Mouse (Mus musculus) heart, adult 18-20 months (tissue): ENCODE measurements around the gene Mamld1. TPM values are rescaled to one million over a fixed set of nuclear protein-coding genes. Genes with fewer than 3 reads are reported as not detected.
"Not testable (repeated sequence)": the region's sequence is repeated elsewhere in the genome, so short reads cannot be mapped to it uniquely, and the experiment has no call there.

Experiments
- DNase-seq, 2 experiments: peaks; one replicate each; pipeline ENCODE4 v3.0.0; 2021 to 2022; ENCODE audit warnings: mixed read lengths in 1 of 2
- long read RNA-seq, 2 experiments: library from polyadenylated mRNA; stranded (forward); transcript quantifications; one replicate each; pipeline ENCODE4 v2.0.0; 2021
- total RNA-seq, 2 experiments: library from RNA; stranded (reverse); gene quantifications; 2 replicates each; pipeline ENCODE4 v1.2.3; 2021

Mamld1 gene
- 1 to 10 TPM; 4.0 to 7.6 TPM for total RNA-seq
- long read RNA-seq, experiment 1, partial matches to known transcripts, result 0 of 1 reads
- long read RNA-seq, experiment 1, other reads (novel, unspliced or antisense), result 1 of 1 reads
- long read RNA-seq, experiment 2, partial matches to known transcripts, result 1 of 1 reads
- long read RNA-seq, experiment 2, other reads (novel, unspliced or antisense), result 0 of 1 reads

DNA sequence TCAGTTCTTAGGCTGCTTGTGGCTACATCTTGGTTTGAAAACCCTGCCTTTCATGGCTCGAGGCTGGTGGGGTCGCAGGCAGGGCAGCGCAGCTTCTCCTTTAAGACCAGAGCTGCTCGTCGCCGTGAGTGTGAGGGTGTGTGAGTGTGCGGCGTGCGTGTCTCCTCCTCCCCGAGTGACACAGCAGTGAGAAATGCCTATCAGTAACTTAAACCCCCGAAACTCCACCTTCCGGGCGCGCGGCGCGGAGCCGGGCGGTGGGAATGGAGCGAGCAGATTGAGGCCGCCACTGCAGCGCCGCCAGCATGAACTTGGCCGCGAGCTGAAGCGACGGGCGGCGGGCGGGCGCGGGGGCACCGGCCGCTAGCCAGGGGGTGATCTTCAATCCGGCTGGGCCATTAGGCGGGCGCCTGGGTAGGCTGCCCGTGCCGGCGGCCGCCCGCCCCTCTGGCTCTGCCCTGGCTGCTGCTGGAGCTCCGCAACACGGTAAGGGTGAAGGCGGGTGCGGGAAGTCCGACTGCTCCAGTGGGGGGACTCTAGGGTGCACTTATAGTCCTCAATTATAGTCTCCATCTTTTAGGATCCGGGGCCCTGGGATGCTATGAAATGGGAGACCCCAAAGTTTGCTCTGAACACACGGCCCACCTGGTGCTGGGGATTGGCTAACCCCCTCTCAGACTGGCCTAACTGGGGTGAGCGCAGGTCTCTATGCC lies at the start of gene Mamld1:
Gene Mamld1 (plus strand): TSS at position 393 of the 713 bp plus-strand sequence.
- DNase-seq, result peak; percentile 85 to 87

DNA sequence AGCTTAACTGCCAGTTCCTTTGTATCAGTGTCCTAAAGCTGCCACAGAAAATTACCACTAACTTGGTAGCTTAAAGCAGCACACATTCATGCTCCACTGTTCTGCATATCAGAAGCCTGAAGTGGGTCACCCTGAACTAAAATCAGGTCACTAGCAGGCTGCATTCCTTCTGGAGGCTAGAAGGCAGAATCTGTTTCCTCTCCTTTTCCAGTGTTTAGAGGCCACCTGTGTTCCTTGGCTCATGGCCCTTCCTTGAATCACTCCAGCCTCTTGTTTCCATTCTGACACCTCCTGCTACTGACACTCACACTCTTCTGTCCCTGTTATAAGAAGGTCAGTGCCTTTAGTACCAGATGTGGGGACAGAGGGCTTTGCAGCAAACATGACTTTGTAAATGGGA lies 25.3 kb upstream of the Mamld1 start:
- peak in 1 of 2 experiments; percentile 8 for DNase-seq

DNA sequence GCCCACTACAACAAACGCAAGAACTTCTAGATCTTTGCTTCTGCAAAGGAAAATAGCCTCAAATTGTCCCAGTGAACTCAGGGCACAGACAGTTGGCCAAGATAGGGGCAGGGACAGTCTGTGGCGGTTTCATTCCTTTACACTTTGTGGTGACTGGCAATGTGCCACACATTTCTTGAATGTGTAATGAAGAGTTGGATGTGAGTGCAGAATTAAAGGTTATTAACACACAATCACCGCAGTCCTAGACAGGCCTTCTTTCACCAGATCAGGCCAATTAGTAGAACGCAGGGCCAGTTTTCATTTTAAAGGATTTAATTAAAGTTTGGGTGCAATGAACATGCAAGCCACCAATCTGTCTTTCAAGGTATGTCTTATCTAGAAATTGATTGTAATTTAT lies 22.0 kb upstream of the Mamld1 start:
- DNase-seq, result no peak

DNA sequence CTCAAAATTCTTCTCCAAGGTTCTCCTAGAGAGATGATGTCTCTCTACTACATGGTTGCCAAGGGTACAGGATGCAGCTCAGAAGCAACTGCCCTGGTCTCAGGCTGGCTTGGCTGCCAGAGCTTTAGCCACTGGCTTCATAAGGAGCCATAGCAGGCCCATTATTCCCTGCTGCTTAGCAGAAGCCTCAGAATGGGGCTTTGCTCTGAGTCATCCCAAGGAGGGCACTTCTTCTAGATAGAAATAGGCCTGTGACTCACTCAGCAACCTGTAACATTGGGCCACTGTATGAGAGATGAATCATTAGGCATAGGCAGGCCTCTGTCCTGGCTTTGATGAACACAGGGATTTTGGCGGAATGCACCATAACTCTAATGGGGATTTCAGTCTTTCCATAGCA lies 21.1 kb upstream of the Mamld1 start:
- DNase-seq, result not testable (repeated sequence)

DNA sequence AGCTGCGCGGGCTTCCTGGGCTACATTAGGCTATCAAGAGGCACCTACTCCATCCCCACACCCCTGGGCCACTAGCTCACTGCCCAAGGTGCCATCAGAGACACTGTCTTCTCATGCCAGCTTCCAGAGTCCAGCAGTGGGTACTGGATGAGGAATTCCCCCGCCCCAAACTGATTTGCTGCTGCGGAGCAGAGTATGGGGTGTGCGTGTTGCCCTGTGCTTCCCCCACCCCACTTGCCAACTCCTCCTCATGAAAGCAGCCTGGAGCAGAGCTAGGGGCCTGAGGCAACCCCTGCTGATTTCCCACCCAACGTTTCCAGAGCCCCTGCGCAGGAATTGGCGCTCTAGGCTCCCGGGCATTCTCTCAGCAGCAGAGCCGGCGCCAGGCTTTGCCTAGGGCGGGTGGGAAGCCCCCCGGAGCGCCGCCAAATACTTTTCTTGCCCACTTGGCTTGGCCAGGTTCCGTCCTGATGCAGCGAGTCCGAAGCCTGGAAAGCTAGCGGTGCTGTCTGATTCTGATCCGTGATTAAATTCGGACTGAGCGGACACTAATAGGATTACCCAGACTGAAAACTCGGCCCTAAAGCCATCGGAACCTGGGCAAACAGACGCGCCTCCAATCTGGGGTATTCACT lies 738 bp downstream of the Mamld1 start:
- DNase-seq, result peak; percentile 6 to 53

DNA sequence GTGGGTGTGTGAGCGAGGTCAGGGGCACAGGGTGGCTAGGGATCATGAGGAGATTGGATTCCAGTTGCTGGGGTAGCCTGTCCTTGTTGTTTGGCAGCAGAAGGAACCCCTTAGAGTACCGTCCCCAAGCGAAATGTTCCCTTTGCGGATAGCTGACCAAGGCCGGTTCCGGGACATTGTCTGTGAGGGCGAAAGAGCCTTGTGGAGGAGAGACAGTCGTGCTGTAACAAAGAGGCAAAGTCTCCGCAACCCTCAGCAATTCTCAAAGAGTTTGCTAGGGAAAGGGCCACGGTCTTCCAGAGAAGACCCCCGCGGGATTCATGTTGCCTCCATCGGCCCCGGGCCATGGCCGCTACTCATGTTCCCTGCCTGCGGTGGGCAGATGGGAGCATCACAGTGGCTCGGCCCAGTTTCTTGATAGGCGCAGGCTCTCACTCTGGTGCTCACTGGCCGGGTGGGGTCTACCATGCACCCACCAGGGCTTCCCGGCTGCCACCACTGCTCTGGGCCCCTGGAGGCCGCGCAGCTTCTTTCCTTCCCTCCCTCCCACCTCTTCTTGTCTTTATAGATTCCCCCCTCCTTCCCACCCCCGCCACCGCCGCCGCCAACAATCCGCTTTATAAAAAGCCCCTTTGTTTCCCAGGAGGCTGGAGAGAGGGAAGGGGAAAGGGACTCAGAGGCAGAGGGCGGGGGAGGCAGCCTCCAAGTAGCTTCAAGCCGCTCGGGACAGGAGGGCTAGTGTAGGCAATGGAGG lies 1.5 kb downstream of the Mamld1 start:
- peak in 1 of 2 experiments; percentile 13 for DNase-seq

DNA sequence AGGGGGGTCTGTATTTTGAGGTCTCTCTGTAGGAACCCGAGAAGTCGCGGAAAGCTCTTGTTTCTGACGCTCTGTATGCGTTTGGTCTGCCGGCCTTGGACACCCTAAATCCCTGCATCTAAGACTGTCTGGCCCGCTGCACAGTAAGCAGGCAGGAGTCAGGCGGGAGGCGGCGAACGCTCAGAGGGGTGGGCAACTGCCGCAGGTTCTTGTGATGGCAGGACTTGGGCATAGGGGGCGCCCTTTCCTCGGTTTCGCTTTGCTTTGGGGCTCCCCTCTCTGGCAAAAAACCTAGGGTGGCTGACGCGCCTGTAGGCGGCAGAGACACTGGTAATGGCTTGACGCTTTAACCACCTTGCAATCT lies 2.0 kb downstream of the Mamld1 start:
- peak; percentile 77 to 88 for DNase-seq

DNA sequence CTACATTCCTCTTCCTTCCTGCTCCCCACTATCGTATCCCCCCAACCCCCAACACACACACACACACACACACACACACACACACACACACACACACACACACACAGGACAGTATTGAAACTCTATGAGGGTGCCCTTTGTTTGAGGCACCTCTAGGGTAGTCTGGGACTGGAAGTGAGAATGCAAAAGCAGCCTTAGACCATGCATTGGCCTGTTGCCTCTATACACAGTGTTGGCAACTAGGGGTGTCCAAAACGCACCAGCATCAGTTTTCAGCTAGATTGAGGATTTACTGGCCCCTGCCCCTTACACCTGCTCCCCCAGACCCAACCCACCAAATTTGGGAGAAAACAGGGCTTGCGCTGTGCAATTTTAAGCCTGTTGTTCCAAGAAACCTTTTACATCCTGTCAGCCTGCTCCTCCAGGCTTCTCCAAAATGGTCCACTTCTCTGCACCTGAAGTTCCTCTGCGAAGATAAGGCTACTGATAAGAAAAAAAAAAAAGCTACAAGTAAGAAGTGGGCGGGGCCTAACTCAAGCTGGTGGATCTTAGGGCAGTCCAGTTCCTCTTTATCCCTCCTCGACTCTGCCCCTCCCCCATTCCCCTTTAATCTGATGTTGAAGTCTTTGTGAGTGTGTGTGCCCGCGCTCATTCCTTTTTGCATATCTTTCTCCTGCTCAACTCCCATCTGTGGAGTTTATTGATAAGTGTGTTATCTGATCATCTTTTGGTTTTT lies 2.6 kb downstream of the Mamld1 start:
- DNase-seq, result peak; percentile 35 to 41

DNA sequence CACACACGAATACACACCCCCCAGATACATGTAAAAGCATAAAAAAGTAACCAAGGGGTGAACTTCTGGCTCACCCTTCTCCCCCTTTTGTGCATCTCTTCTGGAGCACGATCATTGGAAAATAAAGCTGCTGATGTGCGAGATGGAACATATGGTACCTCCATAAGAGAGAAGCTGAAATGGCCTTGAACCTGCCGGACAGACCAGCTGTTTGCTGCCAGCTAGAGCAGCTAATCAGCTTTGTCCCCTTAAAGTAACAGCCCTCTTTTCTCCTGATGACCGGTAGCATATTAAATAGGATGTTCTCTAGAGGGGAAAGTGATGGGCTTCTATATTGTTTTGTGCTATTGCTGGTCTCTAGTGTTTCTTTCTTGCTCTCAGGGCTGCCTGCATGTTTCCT lies 3.2 kb downstream of the Mamld1 start:
- DNase-seq, result peak in 1 of 2 experiments; percentile 6

DNA sequence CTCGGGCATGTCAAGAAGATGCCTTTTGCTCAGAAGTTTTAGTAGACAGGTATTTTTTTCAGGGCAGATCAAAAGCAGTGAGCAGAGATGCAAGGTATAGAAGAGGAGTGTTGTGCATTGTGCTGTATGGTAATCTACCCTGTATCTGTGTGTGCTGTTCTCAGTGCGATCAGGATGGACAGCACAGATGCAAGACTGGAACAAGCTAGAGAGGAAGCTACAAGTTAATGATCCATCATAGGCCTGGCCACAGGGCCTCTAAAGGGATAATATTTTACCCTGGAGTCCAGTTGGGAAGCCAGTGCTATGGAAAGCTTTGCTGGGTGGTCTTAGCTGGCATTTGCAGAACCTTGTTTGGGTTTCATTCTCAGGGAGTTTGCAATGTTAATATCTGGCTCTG lies 6.9 kb downstream of the Mamld1 start:
- DNase-seq, result no peak

DNA sequence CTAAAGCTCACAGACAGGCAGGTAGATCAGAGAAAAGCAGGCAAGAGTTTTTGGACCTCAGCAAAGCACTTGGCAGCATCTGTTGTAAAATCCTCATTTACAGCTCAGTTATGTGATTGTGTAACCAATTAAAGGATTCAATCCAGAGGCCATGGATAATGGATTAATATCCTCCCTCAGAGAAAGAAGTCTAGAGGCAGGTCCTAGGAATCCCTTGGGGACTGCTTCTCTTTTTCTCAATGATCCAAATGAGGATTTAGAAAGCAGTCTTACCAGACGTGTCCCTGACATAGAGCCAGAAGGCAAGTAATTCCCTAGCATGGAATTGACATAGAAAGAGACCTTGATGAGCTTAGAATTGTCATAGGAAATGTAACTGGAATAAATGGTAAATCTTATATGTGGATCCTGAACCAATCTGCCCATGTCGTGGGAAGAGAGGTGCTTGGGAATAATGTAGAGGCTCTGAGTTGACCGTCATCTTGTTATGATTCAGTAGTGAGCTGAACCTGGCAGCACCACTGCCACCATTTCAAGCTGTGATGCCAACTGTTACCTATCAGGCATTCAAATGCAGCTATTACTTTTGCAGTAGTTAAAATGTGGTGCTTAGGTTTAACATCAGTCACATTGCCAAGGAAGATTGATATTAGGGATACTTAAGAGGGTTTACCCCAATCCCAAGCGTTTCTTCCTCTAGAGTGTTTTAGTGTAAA lies 35.2 kb downstream of the Mamld1 start:
- no peak for DNase-seq

DNA sequence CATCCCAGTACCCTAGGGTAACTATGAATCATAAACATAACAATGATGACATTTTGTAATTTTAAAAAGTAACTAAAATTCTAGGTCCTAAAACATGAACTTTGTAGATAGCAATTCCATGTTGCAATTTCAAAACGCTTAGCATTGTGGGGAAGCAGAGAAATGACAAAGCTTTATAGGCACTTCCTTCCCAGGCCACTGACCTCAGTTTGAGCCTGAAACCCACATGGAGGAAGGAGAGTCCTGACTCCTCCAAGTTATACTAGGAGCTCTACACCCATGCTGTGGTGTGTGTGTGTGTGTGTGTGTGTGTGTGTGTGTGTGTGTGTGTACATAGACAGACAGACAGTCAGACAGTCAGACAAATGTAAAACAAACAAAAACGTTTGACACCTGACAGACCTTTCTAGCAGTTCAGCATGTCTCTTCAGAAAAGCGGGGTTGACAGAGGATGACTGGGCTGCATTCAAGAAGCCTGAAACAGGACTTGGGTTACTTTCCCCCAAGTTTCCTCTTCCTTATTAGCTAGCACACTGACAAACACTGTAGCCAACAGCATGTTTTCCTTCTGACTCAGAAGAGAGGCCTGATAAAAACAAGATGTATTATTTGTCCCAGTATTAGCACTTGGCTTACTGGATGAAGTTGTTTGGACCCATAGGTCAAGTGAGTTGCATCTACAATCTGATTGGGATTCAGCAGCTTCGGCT lies 37.5 kb downstream of the Mamld1 start:
- DNase-seq, result no peak

DNA sequence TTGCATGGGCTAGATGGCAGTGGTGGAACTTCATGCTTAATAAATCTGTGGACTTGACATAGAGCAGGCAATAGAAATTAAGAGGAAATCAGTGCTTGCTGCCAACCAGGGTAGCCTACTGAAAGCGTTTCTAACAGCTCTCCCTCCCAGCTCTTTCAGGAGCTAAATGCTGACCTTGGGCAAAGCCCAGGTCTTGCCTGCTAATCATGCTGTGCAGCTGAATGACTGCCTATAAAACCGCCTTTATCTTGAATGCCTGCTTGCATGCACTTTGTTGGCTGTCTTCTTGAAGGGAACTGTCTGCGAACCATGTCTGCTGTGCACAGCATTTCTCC lies 38.0 kb downstream of the Mamld1 start:
- DNase-seq, result peak; percentile 33 to 35

DNA sequence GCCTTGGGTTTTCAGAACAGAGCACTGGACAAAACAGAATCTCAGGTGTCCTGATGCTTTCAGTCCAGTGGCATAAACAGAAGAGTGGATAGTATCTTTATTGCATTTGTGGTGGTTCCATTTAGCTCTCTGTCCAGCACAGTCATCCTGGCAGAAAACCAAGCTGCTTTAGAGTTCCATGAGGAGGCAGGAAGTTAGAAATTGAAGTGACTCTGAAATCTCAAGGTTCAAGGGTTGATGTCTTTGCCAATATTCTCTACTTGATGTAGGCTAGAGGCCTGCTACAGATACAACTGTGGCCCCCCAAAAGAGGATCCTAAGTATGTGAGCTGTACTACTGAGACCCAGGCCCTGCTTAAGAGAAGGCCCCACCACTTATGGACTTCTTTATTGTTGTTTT lies 55.8 kb downstream of the Mamld1 start:
- DNase-seq, result peak; percentile 31 to 38

DNA sequence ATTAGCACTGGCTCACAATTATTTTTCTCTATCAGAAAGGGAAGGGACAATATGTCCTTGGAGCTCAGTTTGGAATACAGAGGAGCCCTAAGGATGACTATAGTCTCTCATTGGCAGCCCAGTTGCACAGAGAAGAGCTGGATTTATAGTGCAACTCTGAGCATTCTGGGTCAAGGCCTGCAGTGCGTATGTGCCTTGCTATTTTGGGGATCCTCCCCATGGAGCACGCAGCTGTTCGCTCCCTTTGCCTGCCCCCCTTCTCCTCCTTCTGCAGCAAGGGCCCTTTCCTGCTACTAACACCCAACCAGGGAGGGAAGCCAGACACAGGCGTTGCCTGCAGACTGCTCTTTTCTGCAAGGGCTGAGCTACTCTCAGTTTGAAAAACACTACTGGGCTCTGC lies 56.3 kb downstream of the Mamld1 start:
- peak in 1 of 2 experiments; percentile 86 for DNase-seq

DNA sequence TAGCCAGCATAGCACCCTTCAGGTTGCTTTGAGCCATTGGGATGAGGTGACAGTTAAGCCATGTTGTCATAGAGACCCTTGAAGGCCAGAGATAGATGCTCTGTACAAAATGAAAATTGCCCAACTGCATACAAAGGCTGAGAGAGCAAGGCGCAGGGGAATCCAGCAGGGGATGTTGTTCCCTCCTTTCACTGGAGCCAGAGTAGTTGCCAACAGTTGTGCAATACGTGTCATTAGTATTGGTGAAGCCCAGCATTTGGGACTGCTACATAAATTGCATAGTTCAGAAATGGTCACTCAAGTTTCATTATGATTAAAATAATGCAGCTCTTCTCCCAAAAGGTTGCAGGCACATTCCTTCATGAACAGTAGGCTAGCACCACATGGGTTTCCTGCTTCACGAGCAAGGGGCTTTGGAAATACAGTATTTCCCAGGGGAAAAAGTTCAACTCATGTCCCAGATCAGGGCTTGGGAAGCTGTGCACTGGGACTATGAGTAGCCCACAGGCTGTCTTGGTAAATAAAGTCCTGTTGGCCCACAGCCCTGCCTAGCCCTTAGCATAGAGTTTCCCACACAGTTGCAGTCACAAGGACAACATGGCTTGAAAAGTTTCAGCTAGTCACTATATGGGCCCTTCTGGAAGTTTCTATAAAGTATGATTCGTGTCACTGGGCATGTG lies 58.1 kb downstream of the Mamld1 start:
- peak; percentile 49 to 74 for DNase-seq

DNA sequence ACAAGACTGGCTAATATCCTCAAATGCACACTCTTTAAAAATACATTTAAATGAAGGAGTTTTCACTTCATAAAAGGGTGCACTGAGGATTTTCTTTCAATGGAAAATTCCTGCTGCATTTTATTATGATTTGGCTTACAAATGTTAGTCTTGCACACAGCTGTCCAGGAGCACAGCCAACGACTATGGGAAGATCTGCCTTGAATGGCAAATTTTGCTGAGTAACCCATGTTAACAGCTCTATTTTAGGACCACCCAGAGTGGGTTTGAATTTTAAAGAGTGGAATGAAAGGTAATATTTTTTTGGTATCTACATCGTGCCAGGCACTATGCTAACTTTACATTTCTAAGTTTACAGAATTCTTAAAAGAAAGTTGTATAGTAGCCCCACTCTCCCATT lies 60.3 kb downstream of the Mamld1 start:
- DNase-seq, result peak in 1 of 2 experiments; percentile 23

DNA sequence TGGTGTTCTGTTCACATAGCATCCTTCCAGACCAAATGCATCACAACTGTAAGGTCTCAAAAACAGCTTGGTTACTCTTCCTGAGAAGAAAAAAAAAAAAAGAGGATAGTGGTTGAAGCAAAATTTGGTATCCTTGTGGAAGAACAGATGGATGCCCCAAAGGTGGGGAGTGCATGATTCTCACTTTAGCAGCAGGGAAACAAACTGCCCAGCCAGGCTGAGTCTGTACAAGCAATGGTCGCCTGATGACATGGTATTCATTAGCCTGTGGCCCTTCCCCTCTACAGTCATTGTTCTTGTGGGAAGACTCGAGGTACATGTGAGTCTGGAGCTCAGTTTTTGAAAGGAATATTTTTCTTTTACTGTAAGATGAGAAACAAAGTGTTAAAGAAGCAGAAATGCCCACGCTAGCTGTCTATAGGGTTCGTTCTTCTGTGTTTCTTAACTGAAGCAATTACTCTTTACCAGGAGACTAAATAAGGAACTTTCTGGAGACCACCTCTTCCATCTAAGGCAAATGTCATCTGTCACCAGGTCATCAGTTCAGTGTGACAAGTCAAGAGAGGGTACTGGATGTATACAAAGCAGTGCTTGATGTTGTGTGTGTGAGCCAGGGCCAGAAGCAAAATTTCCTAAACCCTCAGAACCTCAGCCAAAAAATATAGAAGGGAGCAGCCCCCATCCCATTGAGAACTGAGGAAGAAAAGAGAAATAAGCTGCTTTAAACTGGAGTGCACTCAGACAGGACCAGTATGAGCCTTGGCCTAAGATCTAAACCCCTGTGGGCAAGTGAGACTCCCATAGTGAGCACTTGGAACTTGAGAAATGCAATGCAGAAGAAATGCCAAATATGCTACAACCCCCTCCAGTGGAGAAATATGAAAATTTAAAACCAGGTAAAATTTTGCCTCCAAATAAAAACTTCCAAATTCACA lies 72.6 kb downstream of the Mamld1 start:
- no peak for DNase-seq

DNA sequence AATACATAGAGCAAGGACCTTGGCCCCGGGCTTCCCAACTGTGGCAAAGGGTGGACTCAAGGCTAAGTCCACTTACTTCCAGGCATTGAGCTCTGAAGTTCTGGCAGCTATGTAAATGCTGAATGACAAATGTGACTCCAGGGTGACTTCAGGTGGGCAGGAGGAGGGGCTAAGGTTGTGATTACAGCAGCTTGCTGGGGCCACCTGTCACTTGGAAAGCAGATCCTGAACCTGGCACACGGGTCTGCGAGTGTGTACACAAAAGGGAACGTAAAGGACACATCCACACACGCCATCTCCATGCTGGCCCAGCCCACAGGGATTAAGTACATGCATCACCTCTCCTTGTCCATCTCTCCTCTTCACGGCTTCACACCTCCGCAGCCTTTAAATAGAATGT lies 75.0 kb downstream of the Mamld1 start:
- DNase-seq, result no peak
